Mouse (Mus musculus): ENCODE measurements around the gene Ccdc9b. TPM values are rescaled to one million over a fixed set of nuclear protein-coding genes. Genes with fewer than 3 reads are reported as not detected.

Gene Ccdc9b
- polyA plus RNA-seq, 1 experiment = 0.51 TPM

DNA sequence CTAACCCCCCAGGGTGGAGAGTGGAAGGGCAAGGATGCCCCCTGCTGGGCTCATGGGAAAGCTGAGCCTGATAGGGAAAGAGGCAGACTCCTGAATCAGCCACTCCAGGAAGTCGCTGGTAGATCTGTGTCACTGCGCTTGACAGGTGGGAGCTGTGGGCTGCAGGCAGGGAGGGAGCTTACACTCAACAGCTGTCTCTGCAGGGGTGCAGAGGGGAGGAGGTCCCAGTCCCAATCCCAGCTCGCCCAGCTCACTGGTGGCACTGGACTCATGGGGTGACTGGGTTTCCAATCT, 31.9 kb downstream of the Ccdc9b start:
- Histone ChIP-seq H3K27me3 (ENCODE audit: control insufficient read depth, insufficient read depth, low read length, poor library complexity, severe bottlenecking) (no peaks in the 10 kb centered on the region), H3K9ac (ENCODE audit: low read depth, poor library complexity, severe bottlenecking) (no peak overlapping the region), H3K27ac (ENCODE audit: insufficient read depth, low read length) (no peak overlapping the region), H3K4me1 (ENCODE audit: control insufficient read depth, insufficient read depth, low read length) (no peaks in the 10 kb centered on the region), H3K9me3 (replicated peaks; ENCODE audit: control insufficient read depth, insufficient read depth, low read length, poor library complexity, severe bottlenecking) (no peaks in the 10 kb centered on the region), H3K36me3 (ENCODE audit: control insufficient read depth, insufficient read depth, low read length, poor library complexity, severe bottlenecking) (no peaks in the 10 kb centered on the region), H3K4me3 (ENCODE audit: low read depth, low read length) (no peak overlapping the region)
- TF ChIP-seq CTCF (IDR thresholded peaks at IDR 0.05; ENCODE audit: low read depth, low read length) = peak; percentile 61
- no peak for TF ChIP-seq EP300 (IDR thresholded peaks at IDR 0.05; ENCODE audit: insufficient read depth, low read depth, low read length)
- no peak for TF ChIP-seq POLR2A (IDR thresholded peaks at IDR 0.05; ENCODE audit: insufficient read depth, low read length)

DNA sequence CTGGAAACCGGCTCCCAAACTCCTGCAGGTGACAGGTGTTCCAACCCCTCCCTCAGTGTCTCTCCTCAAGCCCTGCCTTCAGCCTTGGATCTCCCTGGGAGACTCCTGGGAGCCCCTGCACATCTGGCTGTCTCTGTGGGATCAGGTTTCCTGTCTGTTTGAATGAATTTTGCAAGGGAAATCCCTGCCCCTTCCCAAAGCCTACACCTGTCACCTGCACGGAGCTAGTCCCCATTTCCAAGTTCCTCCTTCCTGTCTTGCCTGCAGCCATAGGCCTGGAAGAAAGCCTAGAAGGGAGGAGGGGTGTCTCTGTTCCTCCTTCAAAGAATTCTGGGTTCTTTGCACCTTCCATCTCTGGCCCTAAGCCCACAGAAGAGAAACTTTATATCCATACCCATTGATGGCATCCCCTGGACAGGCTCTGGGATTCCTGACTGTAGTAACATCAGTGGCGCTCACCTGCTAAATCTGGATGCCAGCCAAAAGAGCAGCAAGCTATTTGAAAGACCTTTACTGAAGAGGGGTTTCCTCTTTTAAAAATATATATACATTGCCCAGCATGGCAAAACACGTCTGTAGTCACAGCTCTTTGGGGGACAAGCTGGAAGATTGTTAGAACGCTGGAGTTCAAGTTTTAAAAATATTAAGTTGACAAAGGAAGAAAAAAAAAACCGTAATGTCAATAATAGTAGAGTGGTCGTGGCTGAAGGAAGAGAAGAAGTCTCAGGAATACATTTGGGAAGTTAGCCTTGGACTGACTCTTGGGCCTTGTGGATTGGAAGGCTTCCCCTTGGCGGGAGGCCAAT, 32.4 kb downstream of the Ccdc9b start:
- no peaks in the 10 kb centered on the region for H3K9me3 ChIP-seq (replicated peaks; ENCODE audit: control insufficient read depth, insufficient read depth, low read length, poor library complexity, severe bottlenecking)
- no peak overlapping the region for H3K9ac ChIP-seq (ENCODE audit: low read depth, poor library complexity, severe bottlenecking)
- TF ChIP-seq POLR2A (IDR thresholded peaks at IDR 0.05; ENCODE audit: insufficient read depth, low read length) (no peak), EP300 (IDR thresholded peaks at IDR 0.05; ENCODE audit: insufficient read depth, low read depth, low read length) (no peak), CTCF (IDR thresholded peaks at IDR 0.05; ENCODE audit: low read depth, low read length) (no peak)
- H3K4me3 ChIP-seq (ENCODE audit: low read depth, low read length) = no peak overlapping the region
- no peak overlapping the region for H3K27ac ChIP-seq (ENCODE audit: insufficient read depth, low read length)
- H3K27me3 ChIP-seq (ENCODE audit: control insufficient read depth, insufficient read depth, low read length, poor library complexity, severe bottlenecking) = no peaks in the 10 kb centered on the region
- no peaks in the 10 kb centered on the region for H3K36me3 ChIP-seq (ENCODE audit: control insufficient read depth, insufficient read depth, low read length, poor library complexity, severe bottlenecking)
- no peaks in the 10 kb centered on the region for H3K4me1 ChIP-seq (ENCODE audit: control insufficient read depth, insufficient read depth, low read length)

- H3K9ac ChIP-seq (ENCODE audit: low read depth, poor library complexity, severe bottlenecking) = no peak overlapping the region
- no peak overlapping the region for H3K4me3 ChIP-seq (ENCODE audit: low read depth, low read length)
- H3K4me1 ChIP-seq (ENCODE audit: control insufficient read depth, insufficient read depth, low read length) = no peaks in the 10 kb centered on the region
- no peak overlapping the region for H3K27ac ChIP-seq (ENCODE audit: insufficient read depth, low read length)
- no peaks in the 10 kb centered on the region for H3K27me3 ChIP-seq (ENCODE audit: control insufficient read depth, insufficient read depth, low read length, poor library complexity, severe bottlenecking)
- no peak for TF ChIP-seq CTCF (IDR thresholded peaks at IDR 0.05; ENCODE audit: low read depth, low read length)
- TF ChIP-seq EP300 (IDR thresholded peaks at IDR 0.05; ENCODE audit: insufficient read depth, low read depth, low read length) = no peak
- no peak for TF ChIP-seq POLR2A (IDR thresholded peaks at IDR 0.05; ENCODE audit: insufficient read depth, low read length)
- H3K36me3 ChIP-seq (ENCODE audit: control insufficient read depth, insufficient read depth, low read length, poor library complexity, severe bottlenecking) = no peaks in the 10 kb centered on the region
- no peaks in the 10 kb centered on the region for H3K9me3 ChIP-seq (replicated peaks; ENCODE audit: control insufficient read depth, insufficient read depth, low read length, poor library complexity, severe bottlenecking)
Observed at GRCm38 (mm10) chr2:118729194-118729593, 33.3 kb downstream of the Ccdc9b start.

- Histone ChIP-seq H3K27ac (ENCODE audit: insufficient read depth, low read length) (no peak within 1 kb of the TSS), H3K4me1 (ENCODE audit: control insufficient read depth, insufficient read depth, low read length) (no peaks in the 10 kb centered on the region), H3K27me3 (ENCODE audit: control insufficient read depth, insufficient read depth, low read length, poor library complexity, severe bottlenecking) (no peaks in the 10 kb centered on the region), H3K9me3 (replicated peaks; ENCODE audit: control insufficient read depth, insufficient read depth, low read length, poor library complexity, severe bottlenecking) (no peaks in the 10 kb centered on the region), H3K9ac (ENCODE audit: low read depth, poor library complexity, severe bottlenecking) (no peak within 1 kb of the TSS), H3K36me3 (ENCODE audit: control insufficient read depth, insufficient read depth, low read length, poor library complexity, severe bottlenecking) (no peaks in the 10 kb centered on the region), H3K4me3 (ENCODE audit: low read depth, low read length) (no peak within 1 kb of the TSS)
- TF ChIP-seq CTCF (IDR thresholded peaks at IDR 0.05; ENCODE audit: low read depth, low read length) (no peak), EP300 (IDR thresholded peaks at IDR 0.05; ENCODE audit: insufficient read depth, low read depth, low read length) (no peak), POLR2A (IDR thresholded peaks at IDR 0.05; ENCODE audit: insufficient read depth, low read length) (no peak)
Observed at GRCm38 (mm10) chr2:118728337-118728736, 34.1 kb downstream of the Ccdc9b start, which contains the start of gene Plcb2. TSS of gene Plcb2 (minus strand) at chr2:118728438.

GRCm38 (mm10) chr2:118727911-118728310, 34.5 kb downstream of the Ccdc9b start:
- TF ChIP-seq POLR2A (IDR thresholded peaks at IDR 0.05; ENCODE audit: insufficient read depth, low read length) (no peak), EP300 (IDR thresholded peaks at IDR 0.05; ENCODE audit: insufficient read depth, low read depth, low read length) (no peak), CTCF (IDR thresholded peaks at IDR 0.05; ENCODE audit: low read depth, low read length) (no peak)
- no peaks in the 10 kb centered on the region for H3K27me3 ChIP-seq (ENCODE audit: control insufficient read depth, insufficient read depth, low read length, poor library complexity, severe bottlenecking)
- no peaks in the 10 kb centered on the region for H3K4me1 ChIP-seq (ENCODE audit: control insufficient read depth, insufficient read depth, low read length)
- no peaks in the 10 kb centered on the region for H3K9me3 ChIP-seq (replicated peaks; ENCODE audit: control insufficient read depth, insufficient read depth, low read length, poor library complexity, severe bottlenecking)
- H3K27ac ChIP-seq (ENCODE audit: insufficient read depth, low read length) = no peak overlapping the region
- no peak overlapping the region for H3K9ac ChIP-seq (ENCODE audit: low read depth, poor library complexity, severe bottlenecking)
- no peaks in the 10 kb centered on the region for H3K36me3 ChIP-seq (ENCODE audit: control insufficient read depth, insufficient read depth, low read length, poor library complexity, severe bottlenecking)
- H3K4me3 ChIP-seq (ENCODE audit: low read depth, low read length) = no peak overlapping the region

GRCm38 (mm10) chr2:118726873-118727272, 35.6 kb downstream of the Ccdc9b start:
- Histone ChIP-seq H3K36me3 (ENCODE audit: control insufficient read depth, insufficient read depth, low read length, poor library complexity, severe bottlenecking) (no peaks in the 10 kb centered on the region), H3K4me1 (ENCODE audit: control insufficient read depth, insufficient read depth, low read length) (no peaks in the 10 kb centered on the region), H3K4me3 (ENCODE audit: low read depth, low read length) (no peak overlapping the region), H3K27ac (ENCODE audit: insufficient read depth, low read length) (no peak overlapping the region), H3K9ac (ENCODE audit: low read depth, poor library complexity, severe bottlenecking) (no peak overlapping the region), H3K27me3 (ENCODE audit: control insufficient read depth, insufficient read depth, low read length, poor library complexity, severe bottlenecking) (no peaks in the 10 kb centered on the region), H3K9me3 (replicated peaks; ENCODE audit: control insufficient read depth, insufficient read depth, low read length, poor library complexity, severe bottlenecking) (no peaks in the 10 kb centered on the region)
- TF ChIP-seq CTCF (IDR thresholded peaks at IDR 0.05; ENCODE audit: low read depth, low read length) (no peak), EP300 (IDR thresholded peaks at IDR 0.05; ENCODE audit: insufficient read depth, low read depth, low read length) (no peak), POLR2A (IDR thresholded peaks at IDR 0.05; ENCODE audit: insufficient read depth, low read length) (no peak)

Measured in ES-Bruce4 (cell line).